Comparison of ENCODE assay signal across 22 mouse cellular contexts in genomic region chr3:148728513-148729241, GRCm38 (mm10).
DNase-seq lines count a peak whose midpoint lies in the region; ATAC-seq lines count a peak whose summit lies in the region.
"Had no signal": no experiment of that assay in that cellular context is flagged by ENCODE, and none has a peak within 500 bp of the region (broad histone marks: within the 10 kb centered on the region; RNA-seq: fewer than 3 reads in every experiment).

No protein-coding gene starts in this region.

- H3K9me3 ChIP-seq in forebrain, embryonic 12.5 days = no peaks in the 10 kb centered on the region
- 0 out of 2 replicates have a peak, but pooled peaks cover 5% of the 10 kb centered on the region for H3K9me3 ChIP-seq in forebrain, embryonic 10.5 days
- H3K9me3 ChIP-seq in kidney, embryonic 16.5 days (ENCODE audit: low read length) = no peaks in the 10 kb centered on the region
- H3K9me3 ChIP-seq in neural tube, embryonic 12.5 days = no peaks in the 10 kb centered on the region
- H3K9me3 ChIP-seq: embryonic facial prominence, embryonic 10.5 days; embryonic facial prominence, embryonic 15.5 days; hindbrain, embryonic 12.5 days had no signal

- H3K27me3 ChIP-seq in forebrain, embryonic 12.5 days = peaks cover 9% of the 10 kb centered on the region; the same call in 1 of the 2 replicates
- 0 out of 2 replicates have a peak, but pooled peaks cover 5% of the 10 kb centered on the region for H3K27me3 ChIP-seq in forebrain, embryonic 10.5 days (ENCODE audit: poor library complexity, severe bottlenecking)
- no peaks in the 10 kb centered on the region for H3K27me3 ChIP-seq in kidney, embryonic 16.5 days (ENCODE audit: insufficient read depth, low read length)
- no peaks in the 10 kb centered on the region for H3K27me3 ChIP-seq in neural tube, embryonic 12.5 days (replicated peaks)
- H3K27me3 ChIP-seq: CH12.LX; embryonic facial prominence, embryonic 15.5 days; heart, embryonic 13.5 days; hindbrain, embryonic 12.5 days had no signal

- no peak overlapping the region for H3K4me3 ChIP-seq in forebrain, embryonic 12.5 days (replicated peaks)
- no peak overlapping the region for H3K4me3 ChIP-seq in forebrain, embryonic 10.5 days
- no peak overlapping the region for H3K4me3 ChIP-seq in kidney, embryonic 16.5 days (ENCODE audit: low read length)
- H3K4me3 ChIP-seq in neural tube, embryonic 12.5 days = no peak overlapping the region
- H3K4me3 ChIP-seq: embryonic facial prominence, embryonic 10.5 days; embryonic facial prominence, embryonic 15.5 days; heart, embryonic 13.5 days; hindbrain, embryonic 12.5 days had no signal

- H3K4me2 ChIP-seq in forebrain, embryonic 12.5 days = no peak overlapping the region
- H3K4me2 ChIP-seq in kidney, embryonic 16.5 days (replicated peaks; ENCODE audit: low read depth, low read length) = no peak overlapping the region; the same call in 1 of the 2 replicates
- no peak overlapping the region for H3K4me2 ChIP-seq in neural tube, embryonic 12.5 days (replicated peaks)
- H3K4me2 ChIP-seq: embryonic facial prominence, embryonic 15.5 days; heart, embryonic 13.5 days; hindbrain, embryonic 12.5 days had no signal

- WGBS in forebrain, embryonic 12.5 days = 81% methylated on average over 6 of the region's 6 CpGs
- WGBS in forebrain, embryonic 10.5 days = 82% methylated on average over 6 of the region's 6 CpGs
- 54% methylated on average over 6 of the region's 6 CpGs for WGBS in kidney, embryonic 16.5 days
- 60% methylated on average over 6 of the region's 6 CpGs for WGBS in neural tube, embryonic 12.5 days

- H3K27ac ChIP-seq in forebrain, embryonic 12.5 days = no peak overlapping the region
- H3K27ac ChIP-seq in forebrain, embryonic 10.5 days = no peak overlapping the region
- H3K27ac ChIP-seq in kidney, embryonic 16.5 days (ENCODE audit: low read length) = no peak overlapping the region
- no peak overlapping the region for H3K27ac ChIP-seq in neural tube, embryonic 12.5 days
- H3K27ac ChIP-seq: embryonic facial prominence, embryonic 10.5 days; embryonic facial prominence, embryonic 15.5 days; heart, embryonic 13.5 days; hindbrain, embryonic 12.5 days; liver, embryonic 14.5 days had no signal

- H3K9ac ChIP-seq in forebrain, embryonic 12.5 days = no peak overlapping the region
- no peak overlapping the region for H3K9ac ChIP-seq in kidney, embryonic 16.5 days (replicated peaks; ENCODE audit: low read length)
- H3K9ac ChIP-seq in neural tube, embryonic 12.5 days = no peak overlapping the region
- H3K9ac ChIP-seq: embryonic facial prominence, embryonic 15.5 days; heart, embryonic 13.5 days; hindbrain, embryonic 12.5 days; liver, embryonic 14.5 days had no signal

- DNase-seq in forebrain, embryonic 10.5 days (ENCODE audit: extremely low spot score, low spot score) = no peak
- no peak for DNase-seq in kidney, adult 8-10 months
- DNase-seq in neural tube, embryonic 10.5 days (ENCODE audit: extremely low spot score, low spot score) = no peak
- no peak for DNase-seq in embryo, embryonic 10 days (ENCODE audit: low spot score)
- DNase-seq: cerebellum, adult 18-20 months; gastrocnemius, postnatal 36 days; layer of hippocampus, adult 9-11 months; lung, adult 2 months; midbrain, embryonic 14.5 days; right cerebral cortex, postnatal 14 days had no signal

- ATAC-seq in forebrain, embryonic 12.5 days (ENCODE audit: low FRiP score) = peak; percentile 18; the same call in 1 of the 2 replicates
- ATAC-seq in kidney, embryonic 16.5 days (ENCODE audit: low FRiP score, low TSS enrichment) = 0 out of 2 replicates have a peak, but pooled peaks have one; percentile 16
- ATAC-seq in neural tube, embryonic 12.5 days (ENCODE audit: low FRiP score, low read depth) = peak; percentile 37; the same call in 1 of the 2 replicates
- ATAC-seq in megakaryocyte, adult 5-6 weeks (ENCODE audit: poor library complexity, severe bottlenecking) = no peak
- ATAC-seq: activated CD4-positive, CD25-positive, alpha-beta regulatory T cell, adult 4 months; forebrain, embryonic 14.5 days had no signal

- peaks cover 2% of the 10 kb centered on the region; the same call in 1 of the 2 replicates for H3K4me1 ChIP-seq in forebrain, embryonic 12.5 days
- H3K4me1 ChIP-seq in forebrain, embryonic 10.5 days = peaks cover 14% of the 10 kb centered on the region
- peaks cover 25% of the 10 kb centered on the region for H3K4me1 ChIP-seq in kidney, embryonic 16.5 days (ENCODE audit: insufficient read depth, low read length)
- H3K4me1 ChIP-seq in neural tube, embryonic 12.5 days = peaks cover 9% of the 10 kb centered on the region; the same call in 1 of the 2 replicates

- H3K36me3 ChIP-seq in forebrain, embryonic 12.5 days (replicated peaks) = no peaks in the 10 kb centered on the region
- H3K36me3 ChIP-seq in forebrain, embryonic 10.5 days (replicated peaks) = no peaks in the 10 kb centered on the region
- H3K36me3 ChIP-seq in kidney, embryonic 16.5 days (ENCODE audit: insufficient read depth, low read length) = no peaks in the 10 kb centered on the region
- H3K36me3 ChIP-seq in neural tube, embryonic 12.5 days = no peaks in the 10 kb centered on the region
- H3K36me3 ChIP-seq: embryonic facial prominence, embryonic 10.5 days; embryonic facial prominence, embryonic 15.5 days; heart, embryonic 13.5 days; hindbrain, embryonic 12.5 days had no signal
